Mouse (Mus musculus): ENCODE measurements around the gene Best1.

GRCm38 (mm10) chr19:10021981-10022380, 20.5 kb upstream of the Best1 start:
- no peak for TF ChIP-seq CTCF (IDR thresholded peaks at IDR 0.05; ENCODE audit: low read depth)
- TF ChIP-seq EP300 (optimal IDR thresholded peaks at IDR 0.05), result no peak
